Mouse (Mus musculus) urinary bladder, postnatal 14 days (tissue): ENCODE data around the gene Aup1.

Experiments
- DNase-seq: peaks from one replicate; pipeline ENCODE4 v3.0.0; 2021; ENCODE audit warnings: low spot score

Gene Aup1

GRCm38 (mm10) chr6:83069488-83070246, 15.3 kb downstream of the Aup1 start:
- DNase-seq, result no peak

DNA sequence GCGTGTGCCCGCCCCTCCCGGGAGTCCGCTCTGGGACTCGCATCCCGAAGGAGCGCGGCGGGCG, 15.8 kb downstream of the Aup1 start, which contains the start of gene Tlx2:
TSS of gene Tlx2 (minus strand) at position 47 of the 64 bp plus-strand sequence.
- no peak for DNase-seq

- DNase-seq, result no peak
Observed at GRCm38 (mm10) chr6:83070311-83071219, 16.2 kb downstream of the Aup1 start.

- DNase-seq, result no peak
Observed at GRCm38 (mm10) chr6:83071220-83071619, 16.9 kb downstream of the Aup1 start.

GRCm38 (mm10) chr6:83074979-83075378, 20.7 kb downstream of the Aup1 start:
- DNase-seq, result no peak

GRCm38 (mm10) chr6:83077630-83078323, 23.5 kb downstream of the Aup1 start, which contains the start of gene Pcgf1:
Gene Pcgf1 (plus strand): TSS chr6:83077869.
- no peak for DNase-seq

DNA sequence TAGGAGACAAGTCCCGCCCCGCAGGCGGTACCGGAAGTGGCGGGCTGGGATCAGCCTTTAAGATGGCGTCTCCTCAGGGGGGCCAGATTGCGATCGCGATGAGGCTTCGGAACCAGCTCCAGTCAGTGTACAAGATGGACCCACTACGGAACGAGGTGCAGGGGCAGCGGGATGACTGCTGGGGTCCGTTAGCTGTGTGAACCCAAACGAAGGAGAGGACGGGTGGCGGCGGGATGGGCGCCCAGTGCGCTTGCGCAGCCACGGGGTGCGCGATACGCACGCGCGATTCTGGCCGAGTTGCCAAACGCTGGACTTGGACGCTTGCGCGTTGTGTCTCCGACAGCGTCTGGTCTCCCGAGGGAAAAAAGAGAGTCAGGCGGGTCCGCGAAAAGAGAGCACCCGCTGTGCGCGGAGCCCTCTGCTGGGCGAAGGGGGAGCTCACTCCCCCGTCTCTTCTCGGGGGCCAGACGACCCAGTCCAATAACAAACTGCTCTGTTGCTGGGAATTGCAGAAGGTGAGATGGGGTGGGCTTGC, 24.1 kb downstream of the Aup1 start:
- peak; percentile 99 for DNase-seq

DNA sequence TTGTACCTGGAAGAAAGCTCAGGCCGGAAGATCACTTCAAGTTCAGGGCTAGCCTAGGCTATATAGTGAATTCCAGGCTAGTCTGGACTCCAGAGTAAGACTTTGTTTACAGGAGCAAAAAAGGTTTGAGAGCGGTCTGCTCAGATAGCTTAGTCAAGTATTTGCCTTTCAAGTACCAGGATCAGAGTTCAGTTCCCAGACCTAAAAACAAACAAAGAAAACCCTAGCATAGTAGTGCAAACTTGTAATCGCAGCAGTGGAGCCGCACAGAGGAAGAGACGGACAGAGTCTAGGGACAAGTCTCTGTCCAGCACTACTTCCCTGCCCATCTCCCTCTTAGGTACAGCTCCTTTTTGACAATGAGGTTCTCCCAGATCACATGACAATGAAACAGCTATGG, 25.9 kb downstream of the Aup1 start:
- DNase-seq, result no peak

DNA sequence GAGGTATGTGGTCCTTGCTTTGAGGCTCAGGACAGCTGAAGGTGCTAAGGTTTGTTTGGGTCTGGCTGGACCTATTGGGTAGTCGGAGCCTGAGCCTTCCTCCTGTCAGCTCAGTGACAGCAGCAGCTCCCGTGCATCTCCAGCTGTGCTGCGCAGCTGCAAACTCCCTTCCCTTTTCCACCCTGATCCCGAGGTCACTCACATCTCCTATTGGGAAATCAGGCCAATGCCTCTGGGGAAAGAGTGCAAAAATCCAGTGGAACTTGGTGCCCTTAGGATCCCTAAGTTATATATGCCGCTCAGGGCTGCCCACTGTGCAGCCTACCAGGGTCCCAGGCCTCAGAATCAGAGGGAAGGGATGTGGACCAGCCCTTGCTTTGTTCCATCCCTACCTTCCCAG, 29.2 kb downstream of the Aup1 start:
- no peak for DNase-seq

DNA sequence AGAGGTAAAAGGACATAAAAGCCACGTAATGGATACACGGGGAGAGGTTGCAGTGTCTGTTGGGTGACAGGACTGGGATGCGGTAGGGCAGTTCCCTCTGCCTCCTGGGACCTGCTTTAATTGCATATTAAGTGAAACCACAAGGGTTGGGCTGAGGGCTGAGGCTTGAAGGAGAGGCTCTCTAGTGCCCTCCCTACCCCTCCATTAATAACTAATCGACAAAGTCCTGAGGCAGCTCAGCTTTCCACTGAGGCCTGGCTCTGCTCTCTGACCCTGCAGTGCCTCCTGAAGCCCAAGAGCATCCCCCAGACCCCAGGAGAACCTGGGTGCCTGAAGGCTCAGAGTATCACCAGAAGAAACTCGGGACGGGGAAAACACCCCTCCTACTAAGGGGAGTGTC, 30.2 kb downstream of the Aup1 start:
- no peak for DNase-seq

- no peak for DNase-seq
Observed at GRCm38 (mm10) chr6:83086121-83087035, 32.1 kb downstream of the Aup1 start, which contains the start of gene Lbx2. Gene Lbx2 (plus strand): TSS chr6:83086367.

DNA sequence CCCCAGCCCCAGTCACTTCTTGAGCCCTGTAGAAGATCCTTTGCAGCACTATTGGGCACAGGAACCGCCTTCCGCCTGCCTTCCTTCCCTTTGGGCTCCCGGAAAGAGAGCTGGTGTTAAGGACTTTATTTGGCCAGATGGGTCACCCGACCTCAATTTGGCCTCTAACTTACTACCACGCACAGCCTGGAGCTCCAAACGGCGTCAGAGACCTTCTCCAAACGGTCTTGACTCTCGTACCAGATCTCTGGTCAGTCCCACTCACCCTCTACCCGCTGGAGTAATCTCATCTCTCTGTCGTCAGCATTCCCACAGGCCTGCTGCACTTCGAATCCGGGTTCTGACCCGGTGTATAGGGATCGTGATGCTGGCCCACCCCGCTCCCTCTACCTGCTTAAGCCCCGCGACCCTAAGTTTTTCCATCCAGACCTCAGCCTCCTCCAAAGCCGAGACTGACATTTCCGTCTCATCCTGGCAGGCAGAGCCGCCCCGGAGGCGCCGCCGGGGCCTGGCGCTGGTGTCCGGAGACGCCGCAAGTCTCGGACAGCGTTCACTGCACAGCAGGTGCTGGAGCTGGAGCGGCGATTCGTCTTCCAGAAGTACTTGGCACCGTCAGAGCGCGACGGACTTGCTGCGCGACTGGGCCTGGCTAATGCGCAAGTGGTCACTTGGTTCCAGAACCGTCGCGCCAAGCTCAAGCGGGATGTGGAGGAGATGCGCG, 33.0 kb downstream of the Aup1 start:
- no peak for DNase-seq

DNA sequence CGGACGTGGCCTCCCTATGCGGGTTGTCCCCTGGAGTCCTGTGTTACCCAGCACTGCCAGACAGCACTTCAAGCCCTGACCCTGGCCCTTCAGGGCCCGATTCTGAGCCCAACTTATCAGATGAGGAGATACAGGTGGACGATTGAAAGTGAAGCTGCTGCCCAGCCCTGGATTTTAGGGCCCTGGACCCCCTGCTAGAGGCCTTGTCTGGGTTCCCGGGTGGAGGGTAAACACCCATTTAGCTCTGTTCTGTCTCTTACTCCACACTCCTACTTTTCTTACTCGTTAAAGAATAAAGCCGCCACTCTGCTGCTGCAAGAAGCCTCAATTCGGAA, 33.6 kb downstream of the Aup1 start:
- no peak for DNase-seq

- no peak for DNase-seq
Observed at GRCm38 (mm10) chr6:83092416-83093127, 38.3 kb downstream of the Aup1 start.

GRCm38 (mm10) chr6:83095968-83096367, 41.6 kb downstream of the Aup1 start:
- no peak for DNase-seq

DNA sequence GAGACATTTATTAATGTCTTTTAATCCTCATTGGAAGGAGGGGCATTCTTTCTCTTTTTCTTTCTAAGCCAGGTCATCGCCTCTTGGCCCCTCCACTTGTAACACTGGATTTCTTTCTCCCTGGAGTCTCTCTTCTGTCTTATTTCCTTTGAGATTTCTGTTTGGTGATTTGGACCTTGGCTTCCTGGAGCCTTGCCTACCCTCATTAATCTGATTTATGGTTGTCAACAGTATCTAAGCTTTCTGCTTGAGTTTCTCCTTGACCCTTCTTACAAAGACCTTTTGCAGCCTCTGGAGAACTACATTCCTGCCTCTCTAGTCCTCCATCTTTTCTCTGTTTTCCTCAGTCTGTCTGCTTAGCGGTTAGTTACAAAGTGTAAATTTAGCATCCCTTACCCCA, 44.1 kb downstream of the Aup1 start:
- no peak for DNase-seq

GRCm38 (mm10) chr6:83101316-83101687, 47.0 kb downstream of the Aup1 start, which contains the start of the genes Ccdc142 and Gm42688:
Gene Ccdc142 (plus strand): TSS chr6:83101601.
Gene Gm42688 (plus strand): TSS chr6:83101617.
- peak; percentile 89 for DNase-seq

GRCm38 (mm10) chr6:83101688-83102556, 47.6 kb downstream of the Aup1 start:
- DNase-seq, result peak; percentile 61

- no peak for DNase-seq
Observed at GRCm38 (mm10) chr6:83103130-83103650, 48.9 kb downstream of the Aup1 start.
